Comparison of ENCODE assay signal across 21 mouse cellular contexts in genomic region chr6:148975096-148975495, GRCm38 (mm10). TPM values are rescaled to one million over a fixed set of nuclear protein-coding genes. Genes with fewer than 3 reads are reported as not detected.
DNase-seq lines count a peak whose midpoint lies in the region; ATAC-seq and TF ChIP-seq lines count a peak whose summit lies in the region.
"Had no signal": no experiment of that assay in that cellular context is flagged by ENCODE, and none has a peak within 500 bp of the region (broad histone marks: within the 10 kb centered on the region; RNA-seq: fewer than 3 reads in every experiment).

No protein-coding gene starts in this region.

- TF ChIP-seq EP300 in stomach, postnatal 0 days (optimal IDR thresholded peaks at IDR 0.05), result no peak

- peaks cover 6% of the 10 kb centered on the region; the same call in 1 of the 2 replicates for H3K4me1 ChIP-seq in forebrain, embryonic 11.5 days (replicated peaks; ENCODE audit: control insufficient read depth, insufficient read depth, low read length)
- H3K4me1 ChIP-seq in forebrain, embryonic 13.5 days, result 0 out of 2 replicates have a peak, but pooled peaks cover 6% of the 10 kb centered on the region
- peaks cover 14% of the 10 kb centered on the region for H3K4me1 ChIP-seq in limb, embryonic 12.5 days (replicated peaks)
- peaks cover 15% of the 10 kb centered on the region for H3K4me1 ChIP-seq in limb, embryonic 10.5 days
- H3K4me1 ChIP-seq in midbrain, embryonic 14.5 days (ENCODE audit: control insufficient read depth, insufficient read depth, low read length), result no peaks in the 10 kb centered on the region
- peaks cover 6% of the 10 kb centered on the region for H3K4me1 ChIP-seq in midbrain, embryonic 11.5 days (ENCODE audit: control insufficient read depth, insufficient read depth, low read length)
- H3K4me1 ChIP-seq in stomach, postnatal 0 days (replicated peaks; ENCODE audit: control insufficient read depth, insufficient read depth), result peaks cover 3% of the 10 kb centered on the region; the same call in 1 of the 2 replicates
- H3K4me1 ChIP-seq: forebrain, embryonic 15.5 days had no signal

- DNase-seq in forebrain, embryonic 11.5 days (ENCODE audit: low spot score), result no peak
- no peak for DNase-seq in limb, embryonic 10.5 days (ENCODE audit: low spot score)
- no peak for DNase-seq in midbrain, embryonic 14.5 days
- no peak for DNase-seq in midbrain, embryonic 11.5 days (ENCODE audit: low spot score, missing footprints)
- DNase-seq in stomach, postnatal 0 days (ENCODE audit: low spot score), result no peak
- DNase-seq in frontal cortex, postnatal 14 days (ENCODE audit: low spot score in 2 of 2), result no peak
- DNase-seq: adrenal gland, adult 8-10 months; cerebellum, adult 11-12 months; cerebellum, adult 8-10 months; cerebellum, postnatal 10 days; cerebellum, postnatal 36 days; gastrocnemius, postnatal 10 days; gastrocnemius, postnatal 36 days had no signal

- no peak overlapping the region for H3K27ac ChIP-seq in forebrain, embryonic 11.5 days (ENCODE audit: low read depth, low read length)
- no peak overlapping the region for H3K27ac ChIP-seq in forebrain, embryonic 13.5 days
- H3K27ac ChIP-seq in limb, embryonic 12.5 days, result no peak overlapping the region
- no peak overlapping the region for H3K27ac ChIP-seq in limb, embryonic 10.5 days
- no peak overlapping the region for H3K27ac ChIP-seq in midbrain, embryonic 14.5 days (replicated peaks; ENCODE audit: low read depth, low read length)
- no peak overlapping the region for H3K27ac ChIP-seq in midbrain, embryonic 11.5 days (ENCODE audit: low read depth, low read length)
- H3K27ac ChIP-seq in stomach, postnatal 0 days (replicated peaks), result no peak overlapping the region
- H3K27ac ChIP-seq: forebrain, embryonic 15.5 days; heart, embryonic 13.5 days; hindbrain, embryonic 12.5 days; hindbrain, embryonic 15.5 days had no signal

- ATAC-seq in forebrain, embryonic 11.5 days (replicated peaks; ENCODE audit: low FRiP score), result 0 out of 2 replicates have a peak, but pooled peaks have one; percentile 30
- ATAC-seq in forebrain, embryonic 13.5 days, result no peak
- 0 out of 2 replicates have a peak, but pooled peaks have one; percentile 27 for ATAC-seq in limb, embryonic 12.5 days (ENCODE audit: insufficient number of reproducible peaks, insufficient read depth, low FRiP score, low TSS enrichment, low read depth)
- peak; percentile 20; the same call in 1 of the 2 replicates for ATAC-seq in midbrain, embryonic 14.5 days (ENCODE audit: low FRiP score, low TSS enrichment)
- ATAC-seq in midbrain, embryonic 11.5 days (ENCODE audit: low FRiP score), result no peak
- ATAC-seq in stomach, postnatal 0 days (ENCODE audit: low FRiP score, low TSS enrichment), result 0 out of 2 replicates have a peak, but pooled peaks have one; percentile 6
- ATAC-seq: activated CD4-positive, CD25-positive, alpha-beta regulatory T cell, adult 4 months; forebrain, embryonic 15.5 days had no signal

- no peaks in the 10 kb centered on the region for H3K9me3 ChIP-seq in forebrain, embryonic 11.5 days (ENCODE audit: control insufficient read depth, low read length)
- H3K9me3 ChIP-seq in forebrain, embryonic 13.5 days (replicated peaks), result no peaks in the 10 kb centered on the region
- no peaks in the 10 kb centered on the region for H3K9me3 ChIP-seq in limb, embryonic 12.5 days
- H3K9me3 ChIP-seq in limb, embryonic 10.5 days (replicated peaks), result no peaks in the 10 kb centered on the region
- H3K9me3 ChIP-seq in midbrain, embryonic 14.5 days (ENCODE audit: control insufficient read depth, low read length), result no peaks in the 10 kb centered on the region
- H3K9me3 ChIP-seq in midbrain, embryonic 11.5 days (ENCODE audit: control insufficient read depth, low read length), result no peaks in the 10 kb centered on the region
- H3K9me3 ChIP-seq in stomach, postnatal 0 days (ENCODE audit: control insufficient read depth, low read length), result no peaks in the 10 kb centered on the region
- H3K9me3 ChIP-seq: forebrain, embryonic 10.5 days; forebrain, embryonic 15.5 days; heart, embryonic 13.5 days; hindbrain, embryonic 12.5 days; hindbrain, embryonic 15.5 days had no signal

- H3K9ac ChIP-seq in forebrain, embryonic 11.5 days (ENCODE audit: low read length), result no peak overlapping the region
- no peak overlapping the region for H3K9ac ChIP-seq in forebrain, embryonic 13.5 days
- H3K9ac ChIP-seq in limb, embryonic 12.5 days (replicated peaks), result no peak overlapping the region
- H3K9ac ChIP-seq in midbrain, embryonic 14.5 days (replicated peaks; ENCODE audit: low read length), result no peak overlapping the region
- H3K9ac ChIP-seq in midbrain, embryonic 11.5 days (ENCODE audit: low read length), result no peak overlapping the region
- no peak overlapping the region for H3K9ac ChIP-seq in stomach, postnatal 0 days (ENCODE audit: low read length)
- H3K9ac ChIP-seq: forebrain, embryonic 15.5 days; heart, embryonic 13.5 days; hindbrain, embryonic 12.5 days; hindbrain, embryonic 15.5 days had no signal

- 93% methylated on average over 3 of the region's 3 CpGs for WGBS in forebrain, embryonic 11.5 days
- 98% methylated on average over 3 of the region's 3 CpGs for WGBS in forebrain, embryonic 13.5 days
- 80% methylated on average over 3 of the region's 3 CpGs for WGBS in limb, embryonic 12.5 days
- 93% methylated on average over 3 of the region's 3 CpGs for WGBS in limb, embryonic 10.5 days
- 94% methylated on average over 3 of the region's 3 CpGs for WGBS in midbrain, embryonic 14.5 days
- WGBS in midbrain, embryonic 11.5 days, result 87% methylated on average over 3 of the region's 3 CpGs
- WGBS in stomach, postnatal 0 days, result 89% methylated on average over 3 of the region's 3 CpGs

- H3K4me2 ChIP-seq in forebrain, embryonic 11.5 days (ENCODE audit: low read depth, low read length, severe bottlenecking), result no peak overlapping the region
- no peak overlapping the region for H3K4me2 ChIP-seq in forebrain, embryonic 13.5 days
- H3K4me2 ChIP-seq in limb, embryonic 12.5 days, result no peak overlapping the region
- H3K4me2 ChIP-seq in midbrain, embryonic 14.5 days (ENCODE audit: low read length), result no peak overlapping the region
- H3K4me2 ChIP-seq in midbrain, embryonic 11.5 days, result no peak overlapping the region
- H3K4me2 ChIP-seq in stomach, postnatal 0 days (replicated peaks; ENCODE audit: low read depth), result no peak overlapping the region
- H3K4me2 ChIP-seq: forebrain, embryonic 15.5 days; heart, embryonic 13.5 days; hindbrain, embryonic 12.5 days; hindbrain, embryonic 15.5 days had no signal

- H3K36me3 ChIP-seq in forebrain, embryonic 11.5 days (ENCODE audit: control insufficient read depth, insufficient read depth, low read length), result no peaks in the 10 kb centered on the region
- H3K36me3 ChIP-seq in forebrain, embryonic 13.5 days (ENCODE audit: poor library complexity, severe bottlenecking), result no peaks in the 10 kb centered on the region
- no peaks in the 10 kb centered on the region for H3K36me3 ChIP-seq in limb, embryonic 12.5 days
- no peaks in the 10 kb centered on the region for H3K36me3 ChIP-seq in limb, embryonic 10.5 days
- no peaks in the 10 kb centered on the region for H3K36me3 ChIP-seq in midbrain, embryonic 14.5 days (ENCODE audit: control insufficient read depth, insufficient read depth, low read length)
- H3K36me3 ChIP-seq in midbrain, embryonic 11.5 days (ENCODE audit: control insufficient read depth, insufficient read depth, low read length), result no peaks in the 10 kb centered on the region
- no peaks in the 10 kb centered on the region for H3K36me3 ChIP-seq in stomach, postnatal 0 days (ENCODE audit: control insufficient read depth, insufficient read depth, low read length)
- H3K36me3 ChIP-seq: forebrain, embryonic 10.5 days; forebrain, embryonic 15.5 days; heart, embryonic 13.5 days; hindbrain, embryonic 12.5 days; hindbrain, embryonic 15.5 days had no signal

- H3K4me3 ChIP-seq in forebrain, embryonic 11.5 days (ENCODE audit: low read depth, low read length), result no peak overlapping the region
- no peak overlapping the region for H3K4me3 ChIP-seq in forebrain, embryonic 13.5 days
- H3K4me3 ChIP-seq in limb, embryonic 12.5 days (replicated peaks), result no peak overlapping the region
- no peak overlapping the region for H3K4me3 ChIP-seq in limb, embryonic 10.5 days
- H3K4me3 ChIP-seq in midbrain, embryonic 14.5 days (replicated peaks; ENCODE audit: low read depth, low read length), result no peak overlapping the region
- H3K4me3 ChIP-seq in midbrain, embryonic 11.5 days (ENCODE audit: low read depth, low read length), result no peak overlapping the region
- no peak overlapping the region for H3K4me3 ChIP-seq in stomach, postnatal 0 days (ENCODE audit: low read depth, low read length)
- H3K4me3 ChIP-seq: forebrain, embryonic 10.5 days; forebrain, embryonic 15.5 days; heart, embryonic 13.5 days; hindbrain, embryonic 12.5 days; hindbrain, embryonic 15.5 days had no signal

- no peak for TF ChIP-seq CTCF in stomach, postnatal 0 days (IDR thresholded peaks at IDR 0.05; ENCODE audit: low read depth)

- no peaks in the 10 kb centered on the region for H3K27me3 ChIP-seq in forebrain, embryonic 11.5 days (ENCODE audit: control insufficient read depth, insufficient read depth, low read length)
- no peaks in the 10 kb centered on the region for H3K27me3 ChIP-seq in forebrain, embryonic 13.5 days
- no peaks in the 10 kb centered on the region for H3K27me3 ChIP-seq in limb, embryonic 12.5 days
- H3K27me3 ChIP-seq in limb, embryonic 10.5 days (ENCODE audit: low read depth, poor library complexity, severe bottlenecking), result no peaks in the 10 kb centered on the region
- no peaks in the 10 kb centered on the region for H3K27me3 ChIP-seq in midbrain, embryonic 14.5 days (ENCODE audit: control insufficient read depth, insufficient read depth, low read length)
- no peaks in the 10 kb centered on the region for H3K27me3 ChIP-seq in midbrain, embryonic 11.5 days (ENCODE audit: control insufficient read depth, insufficient read depth, low read length)
- no peaks in the 10 kb centered on the region for H3K27me3 ChIP-seq in stomach, postnatal 0 days (ENCODE audit: control insufficient read depth, insufficient read depth, low read length)
- H3K27me3 ChIP-seq: forebrain, embryonic 15.5 days; heart, embryonic 13.5 days; hindbrain, embryonic 12.5 days; hindbrain, embryonic 15.5 days had no signal

RNA-seq across cellular contexts. Expression of gene Sinhcaf, which starts 28.8 kb away (rescaled TPM):
- 292 and 305 TPM in 2 replicates for polyA plus RNA-seq in forebrain, embryonic 11.5 days (2014; fragmentation: Nextera tagmentation; extraction: Ambion mirVana)
- 187 and 207 TPM in 2 replicates for polyA plus RNA-seq in forebrain, embryonic 13.5 days (2015; fragmentation: Nextera tagmentation; extraction: Ambion mirVana)
- 152 and 167 TPM in 2 replicates for polyA plus RNA-seq in limb, embryonic 12.5 days (2016; fragmentation: Nextera tagmentation; extraction: Ambion mirVana)
- 270 and 301 TPM in 2 replicates for polyA plus RNA-seq in limb, embryonic 10.5 days (2016; fragmentation: Nextera tagmentation; extraction: Ambion mirVana)
- polyA plus RNA-seq in midbrain, embryonic 14.5 days (2014; fragmentation: Nextera tagmentation; extraction: Ambion mirVana), result 60.5 and 89.8 TPM in 2 replicates
- polyA plus RNA-seq in midbrain, embryonic 11.5 days (2014; fragmentation: Nextera tagmentation; extraction: Ambion mirVana), result 313 and 341 TPM in 2 replicates
- 27.6 and 27.9 TPM in 2 replicates for polyA plus RNA-seq in stomach, postnatal 0 days (2015; fragmentation: Nextera tagmentation; extraction: Ambion mirVana)

Comparison
In these comparisons a context has a peak if more than half of its experiments do, and no peak if none do; other contexts are left out.
1. ATAC-seq: peak in forebrain, embryonic 11.5 days (single experiment), limb, embryonic 12.5 days (single experiment), midbrain, embryonic 14.5 days (single experiment) and stomach, postnatal 0 days (single experiment); none in forebrain, embryonic 13.5 days (single experiment) and midbrain, embryonic 11.5 days (single experiment).